Mouse (Mus musculus) cerebellum, adult 11-12 months (tissue): ENCODE data around the gene Rbms1.

Experiments used
- DNase-seq: peaks from one replicate; pipeline ENCODE4 v3.0.0; 2022

The Rbms1 gene

GRCm38 (mm10) chr2:60700956-60701355, 262.0 kb downstream of the Rbms1 start:
- DNase-seq, result no peak
